ENCODE assay signal across 1 mouse cellular context in genomic region chr2:91646733-91647132, GRCm38 (mm10).
A peak's percentile ranks its signal among the peaks of the same experiment; 100 is the strongest.
TF ChIP-seq lines count a peak whose summit lies in the region.

No protein-coding gene starts in this region.

TF ChIP-seq in CH12.LX, 34 proteins besides CTCF, POLR2A, EP300 and RAD21:
- TF ChIP-seq SIN3A (IDR thresholded peaks at IDR 0.05; ENCODE audit: low read length): no peak
- no peak for TF ChIP-seq JUND (conservative IDR thresholded peaks at IDR 0.05; ENCODE audit: low read depth, low read length)
- no peak for TF ChIP-seq ELF1 (IDR thresholded peaks at IDR 0.05; ENCODE audit: low read depth, low read length)
- TF ChIP-seq MYC (IDR thresholded peaks at IDR 0.05; ENCODE audit: low read depth, low read length): peak; percentile 85
- no peak for TF ChIP-seq BHLHE40 (IDR thresholded peaks at IDR 0.05; ENCODE audit: low read depth, low read length)
- TF ChIP-seq KAT2A (IDR thresholded peaks at IDR 0.05; ENCODE audit: insufficient replicate concordance, low read length): no peak
- TF ChIP-seq UBTF (IDR thresholded peaks at IDR 0.05; ENCODE audit: low read depth, low read length): no peak
- TF ChIP-seq NRF1 (IDR thresholded peaks at IDR 0.05; ENCODE audit: low read depth, low read length): no peak
- no peak for TF ChIP-seq ZMIZ1 (IDR thresholded peaks at IDR 0.05; ENCODE audit: low read depth, low read length)
- no peak for TF ChIP-seq MAFK (IDR thresholded peaks at IDR 0.05; ENCODE audit: insufficient replicate concordance, low read length)
- no peak for TF ChIP-seq HCFC1 (IDR thresholded peaks at IDR 0.05; ENCODE audit: low read depth, low read length)
- no peak for TF ChIP-seq MEF2A (IDR thresholded peaks at IDR 0.05; ENCODE audit: borderline replicate concordance, low read depth, low read length)
- TF ChIP-seq MXI1 (IDR thresholded peaks at IDR 0.05; ENCODE audit: low read depth, low read length): 0 out of 2 replicates have a peak, but pooled peaks have one; percentile 33
- no peak for TF ChIP-seq ZC3H11A (IDR thresholded peaks at IDR 0.05; ENCODE audit: low read depth, low read length)
- no peak for TF ChIP-seq NELFE (IDR thresholded peaks at IDR 0.05; ENCODE audit: low read depth, low read length)
- no peak for TF ChIP-seq ETS1 (conservative IDR thresholded peaks at IDR 0.05; ENCODE audit: low read depth, low read length)
- TF ChIP-seq POLR2AphosphoS2 (IDR thresholded peaks at IDR 0.05; ENCODE audit: low read depth, low read length): no peak
- peak; percentile 45; the same call in 1 of the 2 replicates for TF ChIP-seq SMC3 (IDR thresholded peaks at IDR 0.05; ENCODE audit: low read depth, low read length)
- TF ChIP-seq RCOR1 (conservative IDR thresholded peaks at IDR 0.05; ENCODE audit: low read depth, low read length): no peak
- no peak for TF ChIP-seq CHD2 (IDR thresholded peaks at IDR 0.05; ENCODE audit: low read length)
- TF ChIP-seq GABPA (IDR thresholded peaks at IDR 0.05; ENCODE audit: insufficient replicate concordance, low read depth, low read length): no peak
- TF ChIP-seq E2F4 (IDR thresholded peaks at IDR 0.05; ENCODE audit: insufficient replicate concordance, low read depth, low read length): no peak
- no peak for TF ChIP-seq USF2 (conservative IDR thresholded peaks at IDR 0.05; ENCODE audit: low read depth, low read length)
- peak; percentile 67 for TF ChIP-seq MAX (IDR thresholded peaks at IDR 0.05; ENCODE audit: low read length)
- no peak for TF ChIP-seq TCF12 (IDR thresholded peaks at IDR 0.05; ENCODE audit: low read depth, low read length)
- no peak for TF ChIP-seq PAX5 (IDR thresholded peaks at IDR 0.05; ENCODE audit: low read length)
- TF ChIP-seq JUN (IDR thresholded peaks at IDR 0.05; ENCODE audit: insufficient read depth, low read depth, low read length): no peak
- TF ChIP-seq TBP (conservative IDR thresholded peaks at IDR 0.05; ENCODE audit: low read depth, low read length): no peak
